Mouse (Mus musculus) CH12.LX (cell line): ENCODE measurements around the gene Cd37. TPM values are rescaled to one million over a fixed set of nuclear protein-coding genes. Genes with fewer than 3 reads are reported as not detected.

Source experiments
- DNase-seq: peaks from one replicate; pipeline ENCODE4 v3.0.0-alpha.2; 2013; ENCODE audit errors: extremely low read depth
- H3K27ac ChIP-seq: 2 replicates; pipeline ENCODE4 v1.5.1; 2012; ENCODE audit warnings: low read depth, mild to moderate bottlenecking, control low read depth, moderate library complexity; ENCODE audit not compliant: insufficient read depth
- H3K27me3 ChIP-seq: replicated peaks from 2 replicates; pipeline ENCODE3; 2012; ENCODE audit warnings: inconsistent platforms
- H3K36me3 ChIP-seq, 2 experiments: replicated peaks in 1 of 2; 2 replicates each; pipeline versions ENCODE3 to v1.6.1; 2012; ENCODE audit warnings: inconsistent platforms in 1 of 2, low read length in 1 of 2, mild to moderate bottlenecking in 1 of 2, mixed read lengths in 1 of 2, moderate library complexity in 1 of 2; ENCODE audit not compliant: control insufficient read depth in 1 of 2, insufficient read depth in 1 of 2
- H3K4me1 ChIP-seq, 2 experiments: 2 replicates each; pipeline ENCODE4 v1.6.1; 2012; ENCODE audit warnings: inconsistent platforms in 1 of 2, moderate library complexity in 1 of 2; ENCODE audit not compliant: insufficient read depth in 2 of 2, control insufficient read depth in 1 of 2
- H3K4me2 ChIP-seq: 2 replicates; pipeline ENCODE4 v1.6.1; 2012; ENCODE audit warnings: low read depth, mild to moderate bottlenecking, control low read depth; ENCODE audit not compliant: poor library complexity, insufficient read depth, severe bottlenecking
- H3K4me3 ChIP-seq, 3 experiments: fragments of 150-350 bp in 1 of 3; sonication (generic) in 1 of 3; replicated peaks in 1 of 3; 2 replicates each; pipeline versions ENCODE3 to v1.5.1; 2011 to 2012; ENCODE audit warnings: low read depth in 2 of 3, low read length in 2 of 3, mild to moderate bottlenecking in 2 of 3, moderate library complexity in 2 of 3, control low read depth in 1 of 3, improper control_type of control experiment in 1 of 3, inconsistent platforms in 1 of 3, mixed read lengths in 1 of 3; ENCODE audit not compliant: poor library complexity in 1 of 3
- H3K79me2 ChIP-seq: replicated peaks from 2 replicates; pipeline ENCODE4 v1.6.1; 2012; ENCODE audit warnings: mild to moderate bottlenecking, moderate library complexity; ENCODE audit not compliant: control insufficient read depth, poor library complexity, insufficient read depth, severe bottlenecking; ENCODE audit errors: extremely low read depth
- H3K9ac ChIP-seq: 2 replicates; pipeline ENCODE4 v1.6.1; 2012; ENCODE audit warnings: low read depth, mild to moderate bottlenecking, control low read depth, moderate library complexity; ENCODE audit not compliant: insufficient read depth
- H3K9me3 ChIP-seq: replicated peaks from 2 replicates; pipeline ENCODE3; 2012; ENCODE audit warnings: low read length, inconsistent platforms, mixed read lengths
- BHLHE40 ChIP-seq: IDR thresholded peaks from 2 replicates; pipeline ENCODE4 v1.6.1; 2011; ENCODE audit warnings: mild to moderate bottlenecking, low read depth, low read length, improper control_type of control experiment
- CHD1 ChIP-seq: IDR thresholded peaks from 2 replicates; pipeline ENCODE4 v1.6.1; 2012; ENCODE audit warnings: low read depth, low read length, improper control_type of control experiment, inconsistent platforms
- CHD2 ChIP-seq: IDR thresholded peaks from 2 replicates; pipeline ENCODE4 v1.6.1; 2011; ENCODE audit warnings: low read length, improper control_type of control experiment
- ETS1 ChIP-seq: conservative IDR thresholded peaks from 2 replicates; pipeline ENCODE4 v1.6.1; 2012; ENCODE audit warnings: low read depth, mild to moderate bottlenecking, inconsistent platforms, low read length, improper control_type of control experiment, moderate library complexity
- GABPA ChIP-seq: IDR thresholded peaks from 2 replicates; pipeline ENCODE4 v1.6.1; 2012; ENCODE audit warnings: low read depth, low read length, improper control_type of control experiment, inconsistent platforms; ENCODE audit not compliant: insufficient replicate concordance
- HCFC1 ChIP-seq: IDR thresholded peaks from 2 replicates; pipeline ENCODE4 v1.6.1; 2012; ENCODE audit warnings: low read depth, mild to moderate bottlenecking, inconsistent platforms, low read length, improper control_type of control experiment
- KAT2A ChIP-seq: IDR thresholded peaks from 2 replicates; pipeline ENCODE4 v1.6.1; 2012; ENCODE audit warnings: low read length, improper control_type of control experiment, inconsistent platforms; ENCODE audit not compliant: insufficient replicate concordance
- MEF2A ChIP-seq: IDR thresholded peaks from 2 replicates; pipeline ENCODE4 v1.6.1; 2014; ENCODE audit warnings: low read depth, mild to moderate bottlenecking, inconsistent platforms, low read length, improper control_type of control experiment, borderline replicate concordance
- MXI1 ChIP-seq: IDR thresholded peaks from 2 replicates; pipeline ENCODE4 v1.6.1; 2011; ENCODE audit warnings: mild to moderate bottlenecking, low read depth, low read length, improper control_type of control experiment
- MYC ChIP-seq: IDR thresholded peaks from 2 replicates; pipeline ENCODE4 v1.6.1; 2011; ENCODE audit warnings: low read depth, mild to moderate bottlenecking, improper control_type of control experiment, low read length
- NRF1 ChIP-seq: IDR thresholded peaks from 2 replicates; pipeline ENCODE4 v1.6.1; 2014; ENCODE audit warnings: low read depth, mild to moderate bottlenecking, inconsistent platforms, low read length, improper control_type of control experiment, moderate library complexity
- PAX5 ChIP-seq: IDR thresholded peaks from 2 replicates; pipeline ENCODE4 v1.6.1; 2012; ENCODE audit warnings: low read length, inconsistent platforms, mixed read lengths
- POLR2A ChIP-seq: IDR thresholded peaks from 2 replicates; pipeline ENCODE4 v1.6.1; 2011; ENCODE audit warnings: low read depth, mild to moderate bottlenecking, improper control_type of control experiment, low read length
- POLR2AphosphoS2 ChIP-seq: IDR thresholded peaks from 2 replicates; pipeline ENCODE4 v1.6.1; 2011; ENCODE audit warnings: low read depth, low read length, improper control_type of control experiment
- RAD21 ChIP-seq: IDR thresholded peaks from 2 replicates; pipeline ENCODE4 v1.6.1; 2011; ENCODE audit warnings: low read depth, mild to moderate bottlenecking, low read length, improper control_type of control experiment, moderate library complexity
- RCOR1 ChIP-seq: conservative IDR thresholded peaks from 2 replicates; pipeline ENCODE4 v1.6.1; 2012; ENCODE audit warnings: low read depth, mild to moderate bottlenecking, inconsistent platforms, low read length, improper control_type of control experiment
- SIN3A ChIP-seq: IDR thresholded peaks from 2 replicates; pipeline ENCODE4 v1.6.1; 2012; ENCODE audit warnings: low read length, improper control_type of control experiment, inconsistent platforms
- SMC3 ChIP-seq: IDR thresholded peaks from 2 replicates; pipeline ENCODE4 v1.6.1; 2011; ENCODE audit warnings: low read depth, low read length, improper control_type of control experiment
- TCF12 ChIP-seq: IDR thresholded peaks from 2 replicates; pipeline ENCODE4 v1.6.1; 2014; ENCODE audit warnings: low read depth, mild to moderate bottlenecking, inconsistent platforms, low read length, improper control_type of control experiment
- UBTF ChIP-seq: IDR thresholded peaks from 2 replicates; pipeline ENCODE4 v1.6.1; 2012; ENCODE audit warnings: low read depth, mild to moderate bottlenecking, inconsistent platforms, low read length, improper control_type of control experiment, moderate library complexity
- USF2 ChIP-seq: conservative IDR thresholded peaks from 2 replicates; pipeline ENCODE4 v1.6.1; 2011; ENCODE audit warnings: low read depth, low read length, improper control_type of control experiment
- dilution Hi-C: fragments of 300-500 bp; cut with MboI; formaldehyde crosslinking; loops from 2 replicates; pipeline ENCODE4 v1.14.3; 2020; ENCODE audit warnings: low sequenced_read_pairs; ENCODE audit not compliant: extremely low pct_unique_long_range_greater_than_20kb, extremely low pct_ligation_motif_present
- in situ Hi-C: fragments of 300-500 bp; cut with MboI; formaldehyde crosslinking; loops from 3 replicates; pipeline ENCODE4 v1.14.3; 2019; ENCODE audit warnings: low sequenced_read_pairs, low pct_ligation_motif_present, low pct_unique_long_range_greater_than_20kb, mixed read lengths
- polyA plus RNA-seq: library from polyadenylated mRNA; unstranded; fragments of >175 nt; gene quantifications from 2 replicates; pipeline ENCODE4 v1.2.1, GENCODE M21; 2012; ENCODE audit warnings: low read depth; ENCODE audit not compliant: insufficient read length
- total RNA-seq, 2 experiments: library from RNA; depleted of rRNA; stranded (reverse); fragments of 300-350 nt in 1 of 2; fragments of >200 nt in 1 of 2; gene quantifications; 2 replicates each; pipeline ENCODE4 v1.2.3; 2012 to 2014

The Cd37 gene
- total and polyA plus RNA-seq, 3 experiments: 73.8 to 437 (median 91.1) TPM

DNA sequence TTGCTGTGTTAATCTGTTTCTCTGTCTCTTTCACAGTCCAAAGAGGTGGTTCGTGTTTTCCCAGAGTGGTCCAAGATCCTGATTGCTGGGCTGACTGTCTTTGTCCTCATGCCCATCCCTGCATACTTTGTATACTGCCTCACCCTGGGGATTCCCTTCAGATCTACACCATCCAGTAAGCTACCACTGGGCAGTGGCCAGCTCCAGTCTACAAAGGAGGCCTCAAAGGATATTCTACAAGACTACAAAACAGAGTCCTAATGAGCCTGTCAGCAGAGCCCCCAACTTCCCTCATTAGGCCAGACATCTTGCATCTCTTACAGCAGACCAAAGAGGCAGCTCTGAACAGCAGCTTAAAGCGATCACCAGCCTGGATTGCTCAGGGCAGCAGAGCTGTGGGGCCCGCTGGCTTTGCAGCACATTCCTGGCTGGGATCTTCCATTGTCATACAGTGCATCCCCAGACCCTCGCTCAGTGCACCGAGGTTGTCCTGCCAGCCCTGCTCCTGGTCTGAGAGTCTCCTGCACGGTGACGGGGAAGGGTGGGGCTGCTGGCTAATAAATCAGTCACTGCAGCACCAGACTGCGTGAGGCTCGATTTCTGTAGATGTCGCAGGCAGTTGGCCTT lies 34.0 kb upstream of the Cd37 start:
- DNase-seq: no peak
- no peak overlapping the region for H3K4me2 ChIP-seq
- no peak overlapping the region for H3K4me3 ChIP-seq
- H3K27ac ChIP-seq: no peak overlapping the region
- no peaks in the 10 kb centered on the region for H3K79me2 ChIP-seq
- in situ Hi-C loops (loop anchor here (5.0 kb wide), 1 partner anchor 36 kb away; the partner anchor contains the start of gene Cd37), dilution Hi-C loops (no loop called here)
- no peaks in the 10 kb centered on the region for H3K27me3 ChIP-seq
- H3K9ac ChIP-seq: no peak overlapping the region
- peaks cover 3 to 15% of the 10 kb centered on the region in 2 experiments; a peak in 3 of 4 replicates for H3K4me1 ChIP-seq
- peaks cover 6% of the 10 kb centered on the region for H3K9me3 ChIP-seq
- TF ChIP-seq ETS1 (no peak), CHD1 (no peak), GABPA (no peak), RAD21 (no peak), MEF2A (no peak), UBTF (no peak), KAT2A (no peak), NRF1 (no peak), RCOR1 (no peak), SMC3 (no peak), SIN3A (no peak), PAX5 (no peak), POLR2AphosphoS2 (no peak)
- TF ChIP-seq, all 38 proteins: peak for 0
- no peaks in the 10 kb centered on the region for H3K36me3 ChIP-seq

GRCm38 (mm10) chr7:45265518-45265917 lies 26.6 kb upstream of the Cd37 start:
- no peak for TF ChIP-seq SMC3
- no peak for TF ChIP-seq TCF12
- no peak for TF ChIP-seq UBTF
- TF ChIP-seq MYC: no peak
- no peak for TF ChIP-seq HCFC1
- TF ChIP-seq SIN3A: no peak
- TF ChIP-seq USF2: no peak
- no peak for TF ChIP-seq PAX5
- no peak for TF ChIP-seq NRF1
- no peak for TF ChIP-seq CHD2
- TF ChIP-seq RAD21: no peak
- TF ChIP-seq MXI1: no peak
- no peak for TF ChIP-seq GABPA
- TF ChIP-seq POLR2AphosphoS2: no peak
- TF ChIP-seq POLR2A: no peak
- no peak for TF ChIP-seq BHLHE40
- TF ChIP-seq, all 38 proteins: peak for 0
- no peaks in the 10 kb centered on the region for H3K9me3 ChIP-seq
- no peak overlapping the region for H3K27ac ChIP-seq
- no peak overlapping the region for H3K9ac ChIP-seq
- in situ Hi-C loops (no loop called here), dilution Hi-C loops (no loop called here)
- peaks cover 0 to 5% of the 10 kb centered on the region in 2 experiments; a peak in 2 of 4 replicates for H3K4me1 ChIP-seq
- peaks cover 1% of the 10 kb centered on the region for H3K27me3 ChIP-seq
- no peak for DNase-seq
- H3K4me2 ChIP-seq: no peak overlapping the region
- H3K79me2 ChIP-seq: no peaks in the 10 kb centered on the region
- H3K36me3 ChIP-seq: no peaks in the 10 kb centered on the region
- no peak overlapping the region for H3K4me3 ChIP-seq
